Mouse (Mus musculus) intestine, postnatal 0 days (tissue): ENCODE results near the gene Mvb12b. TPM values are rescaled to one million over a fixed set of nuclear protein-coding genes. Genes with fewer than 3 reads are reported as not detected.

Experiments
- ATAC-seq: fragments of 200-750 bp; cut with Nextera tagmentation; 2 replicates; pipeline ENCODE4 v1.8.0; 2017; ENCODE audit warnings: mild to moderate bottlenecking, moderate TSS enrichment, moderate library complexity
- H3K27ac ChIP-seq: fragments of 300-500 bp; sonication (generic); 2 replicates; pipeline ENCODE4 v1.5.1; 2014; ENCODE audit warnings: mild to moderate bottlenecking, low read depth, low read length, moderate library complexity
- H3K27me3 ChIP-seq: fragments of 300-500 bp; sonication (generic); replicated peaks from 2 replicates; pipeline ENCODE4 v1.6.1; 2014; ENCODE audit warnings: low read length, mixed read lengths; ENCODE audit not compliant: control insufficient read depth, insufficient read depth
- H3K36me3 ChIP-seq: fragments of 300-500 bp; sonication (generic); 2 replicates; pipeline ENCODE4 v1.6.1; 2014; ENCODE audit warnings: mild to moderate bottlenecking, moderate library complexity; ENCODE audit not compliant: control insufficient read depth, insufficient read depth
- H3K4me1 ChIP-seq: fragments of 300-500 bp; sonication (generic); replicated peaks from 2 replicates; pipeline ENCODE4 v1.6.1; 2014; ENCODE audit warnings: antibody characterized with exemption, low read length, mixed read lengths; ENCODE audit not compliant: control insufficient read depth, insufficient read depth
- H3K4me2 ChIP-seq: fragments of 300-500 bp; sonication (generic); replicated peaks from 2 replicates; pipeline ENCODE4 v1.6.1; 2014; ENCODE audit warnings: low read depth, mild to moderate bottlenecking, moderate library complexity
- H3K4me3 ChIP-seq: fragments of 300-500 bp; sonication (generic); 2 replicates; pipeline ENCODE4 v1.5.1; 2014; ENCODE audit warnings: low read depth, low read length
- H3K9ac ChIP-seq: fragments of 300-500 bp; sonication (generic); 2 replicates; pipeline ENCODE4 v1.6.1; 2014; ENCODE audit warnings: mild to moderate bottlenecking, low read depth, low read length
- H3K9me3 ChIP-seq: fragments of 300-500 bp; sonication (generic); 2 replicates; pipeline ENCODE4 v1.6.1; 2016; ENCODE audit warnings: mixed run types; ENCODE audit not compliant: control insufficient read depth
- CTCF ChIP-seq: sonication (generic); IDR thresholded peaks from 2 replicates; pipeline ENCODE4 v1.5.1; 2016; ENCODE audit warnings: low read depth, mild to moderate bottlenecking, control low read depth, antibody characterized with exemption, moderate library complexity
- WGBS: fragments of 180-500 bp; shearing (Covaris S2); extraction: QIAGEN DNeasy Blood & Tissue Kit; methylation state at CpG from one replicate; pipeline ENCODE4 v1.1.7; 2014; 5-methylcytosine and 5-hydroxymethylcytosine counted together
- polyA plus RNA-seq: library from polyadenylated mRNA; unstranded; fragments of >200 nt; fragmentation: Nextera tagmentation; extraction: Ambion mirVana; gene quantifications from 2 replicates; pipeline ENCODE4 v1.2.1, GENCODE M21; 2015

Gene Mvb12b
- polyA plus RNA-seq, 1 experiment from 2014 or later = 6.7 TPM

- no peak overlapping the region for H3K9ac ChIP-seq
- H3K27me3 ChIP-seq = no peaks in the 10 kb centered on the region
- no peak overlapping the region for H3K27ac ChIP-seq
- WGBS = 79% methylated on average over 11 of the region's 11 CpGs
- no peak for ATAC-seq
- no peak overlapping the region for H3K4me3 ChIP-seq
- no peak overlapping the region for H3K4me2 ChIP-seq
- no peaks in the 10 kb centered on the region for H3K36me3 ChIP-seq
- H3K9me3 ChIP-seq = no peaks in the 10 kb centered on the region
- no peaks in the 10 kb centered on the region for H3K4me1 ChIP-seq
- TF ChIP-seq CTCF = no peak
Measured at GRCm38 (mm10) chr2:33812980-33813379, 74.8 kb downstream of the Mvb12b start.

- no peaks in the 10 kb centered on the region for H3K9me3 ChIP-seq
- no peaks in the 10 kb centered on the region for H3K36me3 ChIP-seq
- no peak overlapping the region for H3K4me2 ChIP-seq
- no peaks in the 10 kb centered on the region for H3K4me1 ChIP-seq
- no peak overlapping the region for H3K9ac ChIP-seq
- no peaks in the 10 kb centered on the region for H3K27me3 ChIP-seq
- no peak overlapping the region for H3K27ac ChIP-seq
- no peak overlapping the region for H3K4me3 ChIP-seq
- no peak for TF ChIP-seq CTCF
- WGBS = 82% methylated on average over 17 of the region's 17 CpGs
- ATAC-seq = no peak
Measured at GRCm38 (mm10) chr2:33811349-33811890, 76.3 kb downstream of the Mvb12b start.

- Histone ChIP-seq H3K9ac (no peak overlapping the region), H3K36me3 (no peaks in the 10 kb centered on the region), H3K9me3 (no peaks in the 10 kb centered on the region), H3K4me2 (no peak overlapping the region), H3K4me1 (no peaks in the 10 kb centered on the region), H3K27me3 (no peaks in the 10 kb centered on the region), H3K27ac (no peak overlapping the region), H3K4me3 (no peak overlapping the region)
- no peak for TF ChIP-seq CTCF
- no peak for ATAC-seq
- 97% methylated on average over 3 of the region's 3 CpGs for WGBS
Measured at GRCm38 (mm10) chr2:33809081-33809480, 78.7 kb downstream of the Mvb12b start.

GRCm38 (mm10) chr2:33808032-33808431 lies 79.7 kb downstream of the Mvb12b start:
- H3K9me3 ChIP-seq = no peaks in the 10 kb centered on the region
- H3K27me3 ChIP-seq = no peaks in the 10 kb centered on the region
- TF ChIP-seq CTCF = no peak
- H3K4me3 ChIP-seq = no peak overlapping the region
- H3K4me2 ChIP-seq = no peak overlapping the region
- no peaks in the 10 kb centered on the region for H3K4me1 ChIP-seq
- ATAC-seq = no peak
- no peaks in the 10 kb centered on the region for H3K36me3 ChIP-seq
- no peak overlapping the region for H3K9ac ChIP-seq
- no peak overlapping the region for H3K27ac ChIP-seq
- WGBS = 94% methylated on average over 5 of the region's 5 CpGs

GRCm38 (mm10) chr2:33805640-33806039 lies 82.1 kb downstream of the Mvb12b start:
- 87% methylated on average over 11 of the region's 11 CpGs for WGBS
- Histone ChIP-seq H3K27me3 (no peaks in the 10 kb centered on the region), H3K9me3 (no peaks in the 10 kb centered on the region), H3K4me3 (no peak overlapping the region), H3K4me2 (no peak overlapping the region), H3K9ac (no peak overlapping the region), H3K27ac (no peak overlapping the region), H3K36me3 (no peaks in the 10 kb centered on the region), H3K4me1 (no peaks in the 10 kb centered on the region)
- ATAC-seq = no peak
- no peak for TF ChIP-seq CTCF

- Histone ChIP-seq H3K4me3 (no peak overlapping the region), H3K27me3 (no peaks in the 10 kb centered on the region), H3K4me1 (no peaks in the 10 kb centered on the region), H3K9ac (no peak overlapping the region), H3K9me3 (no peaks in the 10 kb centered on the region), H3K27ac (no peak overlapping the region), H3K4me2 (no peak overlapping the region), H3K36me3 (no peaks in the 10 kb centered on the region)
- no peak for TF ChIP-seq CTCF
- 69% methylated on average over 4 of the region's 4 CpGs for WGBS
- ATAC-seq = no peak
Measured at GRCm38 (mm10) chr2:33803717-33804214, 84.0 kb downstream of the Mvb12b start.

- WGBS = 90% methylated on average over 12 of the region's 12 CpGs
- Histone ChIP-seq H3K4me1 (no peaks in the 10 kb centered on the region), H3K9ac (no peak overlapping the region), H3K9me3 (no peaks in the 10 kb centered on the region), H3K4me3 (no peak overlapping the region), H3K27me3 (no peaks in the 10 kb centered on the region), H3K36me3 (no peaks in the 10 kb centered on the region), H3K27ac (no peak overlapping the region), H3K4me2 (no peak overlapping the region)
- ATAC-seq = no peak
- TF ChIP-seq CTCF = no peak
Measured at GRCm38 (mm10) chr2:33803083-33803615, 84.6 kb downstream of the Mvb12b start.
